25 mouse cellular contexts compared by ENCODE assay signal in the genomic region with DNA sequence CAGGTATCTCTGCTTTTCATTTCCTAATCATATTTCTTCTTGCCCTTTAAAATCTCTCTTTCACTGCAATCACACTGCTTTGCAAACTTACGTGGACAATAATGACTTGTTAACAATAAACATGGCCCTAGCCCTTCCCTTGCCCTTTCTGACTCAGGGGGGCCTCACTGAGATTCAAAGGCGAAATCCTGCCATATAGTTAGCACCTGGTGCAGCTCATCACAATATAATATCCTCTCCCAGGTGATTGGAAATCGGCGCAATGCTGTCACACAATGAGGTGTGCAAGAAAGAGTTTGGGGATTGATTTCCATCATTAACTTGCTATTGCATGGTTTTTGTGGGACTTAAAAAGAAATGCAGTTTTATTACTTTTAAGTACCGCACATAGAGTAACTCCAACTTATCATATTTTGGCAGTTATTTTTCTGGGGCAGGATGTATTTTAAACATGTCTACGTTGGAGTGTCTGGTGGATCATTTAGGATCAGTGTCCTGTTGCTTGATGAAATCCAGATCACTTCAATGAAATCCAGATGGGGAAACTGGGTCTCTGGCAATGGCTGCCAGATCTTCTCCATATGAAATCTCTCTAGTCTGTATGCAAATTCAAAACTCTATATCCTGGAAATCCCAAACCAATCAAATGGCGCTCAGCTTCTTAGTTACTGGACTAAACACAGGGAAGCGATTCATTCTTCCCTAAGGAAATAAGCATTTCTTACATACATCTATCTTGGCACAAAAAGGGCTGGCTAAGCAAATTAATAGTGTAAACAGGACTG.
DNase-seq lines count a peak whose midpoint lies in the region; ATAC-seq and TF ChIP-seq lines count a peak whose summit lies in the region.
"Had no signal": no experiment of that assay in that cellular context is flagged by ENCODE, and none has a peak within 500 bp of the region (broad histone marks: within the 10 kb centered on the region; RNA-seq: fewer than 3 reads in every experiment).

No protein-coding gene starts in this region.

- H3K27ac ChIP-seq in stomach, embryonic 16.5 days (ENCODE audit: low read length): no peak overlapping the region
- H3K27ac ChIP-seq in stomach, postnatal 0 days (replicated peaks): no peak overlapping the region
- H3K27ac ChIP-seq: embryonic facial prominence, embryonic 12.5 days; forebrain, embryonic 13.5 days; heart, embryonic 10.5 days; intestine, embryonic 15.5 days; liver, embryonic 15.5 days; midbrain, embryonic 15.5 days; stomach, embryonic 15.5 days had no signal

- no peak overlapping the region for H3K4me2 ChIP-seq in stomach, embryonic 16.5 days (ENCODE audit: low read depth, low read length)
- H3K4me2 ChIP-seq in stomach, postnatal 0 days (replicated peaks; ENCODE audit: low read depth): no peak overlapping the region
- H3K4me2 ChIP-seq: embryonic facial prominence, embryonic 12.5 days; forebrain, embryonic 13.5 days; intestine, embryonic 15.5 days; liver, embryonic 15.5 days; midbrain, embryonic 15.5 days; stomach, embryonic 15.5 days had no signal

- no peak overlapping the region for H3K4me3 ChIP-seq in stomach, embryonic 16.5 days (replicated peaks; ENCODE audit: low read length)
- H3K4me3 ChIP-seq in stomach, postnatal 0 days (ENCODE audit: low read depth, low read length): no peak overlapping the region
- H3K4me3 ChIP-seq: embryonic facial prominence, embryonic 12.5 days; erythroblast, embryonic 14.5 days; forebrain, embryonic 13.5 days; heart, embryonic 10.5 days; intestine, embryonic 15.5 days; liver, embryonic 15.5 days; megakaryocyte, embryonic 14.5 days; midbrain, embryonic 15.5 days; stomach, embryonic 15.5 days had no signal

- H3K4me1 ChIP-seq in stomach, embryonic 16.5 days (ENCODE audit: control insufficient read depth, insufficient read depth, low read length): no peaks in the 10 kb centered on the region
- no peaks in the 10 kb centered on the region for H3K4me1 ChIP-seq in stomach, postnatal 0 days (replicated peaks; ENCODE audit: control insufficient read depth, insufficient read depth)
- H3K4me1 ChIP-seq: heart, embryonic 10.5 days; intestine, embryonic 15.5 days; liver, embryonic 15.5 days; midbrain, embryonic 15.5 days; stomach, embryonic 15.5 days had no signal

- intact Hi-C loops in gastrocnemius, postnatal 14 days (cut with DNase I; ENCODE audit: low total_unique reads): no loop called here

- no peak for TF ChIP-seq CTCF in stomach, postnatal 0 days (IDR thresholded peaks at IDR 0.05; ENCODE audit: low read depth)

- no peak for DNase-seq in stomach, postnatal 0 days (ENCODE audit: low spot score)
- peak; percentile 38 for DNase-seq in embryo, embryonic 11 days
- peak; percentile 54 for DNase-seq in forelimb bud, embryonic 11.5 days (ENCODE audit: low read depth, low spot score)
- no peak for DNase-seq in B cell, adult 2 months
- no peak for DNase-seq in gastrocnemius, postnatal 14 days
- DNase-seq in right cerebral cortex, adult 18-20 months: no peak
- DNase-seq: adrenal gland, adult 2 months; cerebellum, adult 11-12 months; heart, postnatal 4 days; kidney, adult 8-10 months; kidney, postnatal 14 days; liver; thymus, adult 2 months; thymus, postnatal 4 days had no signal

- no peak overlapping the region for H3K9ac ChIP-seq in stomach, embryonic 16.5 days (ENCODE audit: low read length)
- H3K9ac ChIP-seq in stomach, postnatal 0 days (ENCODE audit: low read length): no peak overlapping the region
- H3K9ac ChIP-seq: embryonic facial prominence, embryonic 12.5 days; forebrain, embryonic 13.5 days; intestine, embryonic 15.5 days; liver, embryonic 15.5 days; midbrain, embryonic 15.5 days; stomach, embryonic 15.5 days had no signal

- peak; percentile 29; the same call in 1 of the 2 replicates for ATAC-seq in stomach, embryonic 16.5 days (ENCODE audit: insufficient read depth, low FRiP score)
- ATAC-seq in stomach, postnatal 0 days (ENCODE audit: low FRiP score, low TSS enrichment): no peak
- ATAC-seq: forebrain, embryonic 13.5 days; hindbrain, embryonic 16.5 days; intestine, embryonic 15.5 days; midbrain, embryonic 15.5 days had no signal

- no peaks in the 10 kb centered on the region for H3K36me3 ChIP-seq in stomach, embryonic 16.5 days (ENCODE audit: control insufficient read depth, insufficient read depth, low read length)
- H3K36me3 ChIP-seq in stomach, postnatal 0 days (ENCODE audit: control insufficient read depth, insufficient read depth, low read length): no peaks in the 10 kb centered on the region
- H3K36me3 ChIP-seq: embryonic facial prominence, embryonic 12.5 days; heart, embryonic 10.5 days; intestine, embryonic 15.5 days; liver, embryonic 15.5 days; midbrain, embryonic 15.5 days; stomach, embryonic 15.5 days had no signal

- WGBS in stomach, embryonic 16.5 days: 55% methylated on average over 8 of the region's 8 CpGs
- WGBS in stomach, postnatal 0 days: 67% methylated on average over 8 of the region's 8 CpGs

- TF ChIP-seq EP300 in stomach, postnatal 0 days (optimal IDR thresholded peaks at IDR 0.05): no peak

- H3K27me3 ChIP-seq in stomach, embryonic 16.5 days (ENCODE audit: control insufficient read depth, insufficient read depth, low read length): peaks cover 5% of the 10 kb centered on the region; the same call in 1 of the 2 replicates
- H3K27me3 ChIP-seq in stomach, postnatal 0 days (ENCODE audit: control insufficient read depth, insufficient read depth, low read length): no peaks in the 10 kb centered on the region
- H3K27me3 ChIP-seq: intestine, embryonic 15.5 days; liver, embryonic 15.5 days; stomach, embryonic 15.5 days had no signal

- H3K9me3 ChIP-seq in stomach, embryonic 16.5 days (replicated peaks; ENCODE audit: control insufficient read depth, low read length): no peaks in the 10 kb centered on the region
- no peaks in the 10 kb centered on the region for H3K9me3 ChIP-seq in stomach, postnatal 0 days (ENCODE audit: control insufficient read depth, low read length)
- H3K9me3 ChIP-seq: embryonic facial prominence, embryonic 12.5 days; forebrain, embryonic 13.5 days; heart, embryonic 10.5 days; intestine, embryonic 15.5 days; liver, embryonic 15.5 days; megakaryocyte, embryonic 14.5 days; midbrain, embryonic 15.5 days; stomach, embryonic 15.5 days had no signal

Comparison
In these comparisons a context has a peak if more than half of its experiments do, and no peak if none do; other contexts are left out.
1. DNase-seq: peak in embryo, embryonic 11 days (single experiment) and forelimb bud, embryonic 11.5 days (single experiment); none in stomach, postnatal 0 days (single experiment), B cell, adult 2 months (0 of 2), gastrocnemius, postnatal 14 days (single experiment) and right cerebral cortex, adult 18-20 months (single experiment).